Mouse (Mus musculus): ENCODE data around the gene Med24. TPM values are rescaled to one million over a fixed set of nuclear protein-coding genes. Genes with fewer than 3 reads are reported as not detected.

Med24 gene
- 100 to 1,000 TPM; 126 TPM for total RNA-seq (2021)
- long read RNA-seq, full-length matches to known transcripts: 24 of 108 reads
- long read RNA-seq, partial matches to known transcripts: 23 of 108 reads
- long read RNA-seq, other reads (novel, unspliced or antisense): 61 of 108 reads

- peak; percentile 87 to 96 for DNase-seq (ENCODE audit: low spot score in 2 of 2)
These were observed at the start of gene Med24 for GRCm38 (mm10) chr11:98729119-98729588. Med24 (minus strand) TSS chr11:98729435.

DNA sequence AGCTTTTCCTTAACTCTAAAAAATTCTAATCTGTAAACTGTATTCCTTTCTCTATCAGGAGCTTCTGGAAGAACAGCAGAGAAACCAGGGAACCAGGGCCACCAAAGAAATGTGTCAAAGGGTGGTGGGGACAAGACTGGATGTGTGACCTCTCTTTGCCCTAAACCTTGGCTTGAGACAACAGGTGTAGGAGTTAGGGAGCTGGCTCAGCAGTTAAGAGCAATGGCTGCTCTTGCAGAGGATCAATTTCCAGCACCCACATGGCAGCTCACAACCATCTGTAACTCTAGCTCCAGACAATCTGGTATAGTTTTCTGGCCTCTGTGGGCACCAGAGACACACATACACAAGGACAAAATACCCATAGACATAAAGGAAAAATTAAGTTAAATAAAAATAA, 48.7 kb upstream of the Med24 start:
- no peak for DNase-seq (ENCODE audit: low spot score in 2 of 2)

- DNase-seq (ENCODE audit: low spot score in 2 of 2): no peak
These were observed 47.8 kb upstream of the Med24 start for GRCm38 (mm10) chr11:98776843-98777590.

DNA sequence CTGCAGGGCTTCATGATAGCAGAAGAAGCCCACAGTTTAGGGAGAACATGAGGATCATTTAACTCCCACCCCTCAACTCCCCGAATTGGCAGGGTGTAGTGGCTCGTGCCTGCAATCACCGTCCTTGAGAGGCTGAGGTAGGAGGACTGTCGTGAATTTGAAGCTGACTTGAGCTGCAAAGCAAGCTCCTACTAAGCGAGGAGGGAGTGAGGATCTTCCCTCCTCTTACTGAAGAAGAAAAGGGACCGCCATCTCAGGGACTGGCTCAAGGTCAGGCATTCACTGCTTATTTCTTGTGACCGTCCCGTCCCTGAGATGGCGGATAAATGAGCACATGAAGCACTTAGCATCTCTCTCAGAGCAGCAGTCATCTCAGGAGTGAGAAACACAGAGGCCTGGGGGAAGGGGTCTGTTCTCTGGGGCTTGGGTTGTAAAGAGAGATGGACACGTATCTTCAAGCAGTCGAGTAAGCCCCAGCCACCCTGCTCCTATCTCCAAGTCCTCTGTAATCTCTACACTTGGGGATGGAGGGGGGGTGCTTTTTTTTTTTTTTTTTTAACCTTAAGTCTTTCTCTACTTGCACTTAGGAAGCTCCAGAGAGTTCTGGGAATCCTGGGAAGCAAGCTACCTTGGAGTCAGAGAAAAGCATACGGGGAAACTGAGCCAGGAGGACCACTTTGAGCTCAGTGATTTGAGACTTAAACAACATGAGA, 47.0 kb upstream of the Med24 start:
- no peak for DNase-seq (ENCODE audit: low spot score in 2 of 2)

DNA sequence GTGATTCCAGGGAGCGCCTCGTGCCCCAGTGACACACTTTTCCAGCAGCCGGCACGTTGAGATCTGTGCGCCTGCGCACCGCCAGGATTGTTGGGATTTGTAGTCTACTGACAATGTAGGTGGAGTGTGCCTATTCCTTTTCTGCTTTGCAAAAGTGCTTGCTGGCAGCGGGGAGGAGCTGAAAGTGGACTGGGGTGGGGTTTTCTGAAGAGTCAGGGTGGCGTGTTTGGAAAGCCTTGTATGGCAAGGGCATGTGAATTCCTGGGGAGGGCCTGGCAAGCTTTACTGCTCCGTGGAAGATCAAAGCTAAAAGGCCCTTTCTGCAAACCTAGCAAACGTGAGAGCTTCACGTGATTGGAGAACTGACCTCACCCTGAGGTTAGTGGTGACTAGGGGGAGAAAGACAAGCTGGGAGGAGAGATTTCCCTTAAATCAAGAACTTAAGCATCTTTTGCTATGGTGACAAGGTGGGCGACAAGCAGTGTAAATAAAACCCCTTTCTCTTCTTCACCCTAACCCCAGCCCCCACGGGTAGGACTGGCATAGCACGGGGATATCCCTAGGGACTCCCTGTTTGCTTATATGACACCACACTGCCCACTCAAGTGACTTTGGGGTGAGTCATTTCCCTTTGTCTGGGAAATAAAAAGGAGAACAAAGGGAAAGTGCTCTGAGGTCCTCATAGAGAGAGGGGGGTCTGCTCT, 46.3 kb upstream of the Med24 start:
- DNase-seq (ENCODE audit: low spot score in 2 of 2): peak; percentile 100

GRCm38 (mm10) chr11:98774582-98775347, 45.5 kb upstream of the Med24 start, which contains the start of gene Nr1d1:
Nr1d1 (minus strand) TSS chr11:98775333.
- no peak for DNase-seq (ENCODE audit: low spot score in 2 of 2)

GRCm38 (mm10) chr11:98773635-98774295, 44.5 kb upstream of the Med24 start:
- peak; percentile 99 to 100 for DNase-seq (ENCODE audit: low spot score in 2 of 2)

- DNase-seq (ENCODE audit: low spot score in 2 of 2): peak in 1 of 2 experiments; percentile 53
These were observed 43.5 kb upstream of the Med24 start for GRCm38 (mm10) chr11:98772667-98773171.

DNA sequence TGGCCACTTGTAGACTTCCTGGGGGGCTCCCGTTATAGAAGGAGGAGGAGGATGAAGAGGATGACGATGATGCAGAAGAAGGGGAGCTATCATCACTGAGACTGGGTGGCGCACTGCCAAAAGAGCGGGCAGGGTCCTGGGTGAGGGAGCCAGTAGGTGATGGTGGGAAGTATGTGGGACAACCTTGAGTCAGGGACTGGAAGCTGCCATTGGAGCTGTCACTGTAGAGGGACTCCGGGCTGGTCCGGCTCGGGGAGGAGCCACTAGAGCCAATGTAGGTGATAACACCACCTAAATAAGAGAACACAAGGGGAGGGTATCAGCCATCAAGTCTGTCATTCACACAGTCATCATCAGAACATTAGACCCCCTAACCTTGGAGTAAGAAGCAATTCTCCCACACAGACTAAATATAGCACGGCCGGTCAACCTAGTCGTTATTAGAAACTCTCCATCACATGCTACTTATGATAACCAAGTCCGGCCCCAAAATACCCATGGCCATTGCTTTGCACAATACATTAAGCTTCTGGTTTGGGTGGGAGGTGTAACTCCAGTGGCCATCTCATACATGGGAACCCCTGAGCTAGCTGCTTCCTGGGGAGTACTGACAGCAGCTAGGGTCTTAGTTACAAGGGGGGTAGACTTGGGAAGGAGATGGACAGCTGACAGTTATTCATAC, 42.8 kb upstream of the Med24 start:
- peak in 1 of 2 experiments; percentile 43 for DNase-seq (ENCODE audit: low spot score in 2 of 2)

DNA sequence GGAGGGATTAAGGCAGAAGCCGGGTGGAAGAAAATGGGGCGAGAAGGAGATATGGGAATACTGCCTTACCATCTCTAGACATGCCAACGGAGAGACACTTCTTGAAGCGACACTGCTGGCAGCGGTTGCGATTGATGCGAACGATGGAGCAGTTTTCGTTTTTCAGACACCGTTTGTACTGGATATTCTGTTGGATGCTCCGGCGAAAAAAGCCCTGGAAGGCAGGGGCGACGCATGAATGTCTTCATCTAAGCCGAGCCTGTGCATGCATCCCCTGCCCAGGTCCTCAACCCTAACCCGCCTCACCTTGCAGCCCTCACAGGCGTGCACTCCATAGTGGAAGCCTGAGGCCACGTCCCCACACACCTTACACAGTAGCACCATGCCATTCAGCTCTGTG, 41.9 kb upstream of the Med24 start:
- DNase-seq (ENCODE audit: low spot score in 2 of 2): peak in 1 of 2 experiments; percentile 47

GRCm38 (mm10) chr11:98770096-98770975, 41.1 kb upstream of the Med24 start:
- DNase-seq (ENCODE audit: low spot score in 2 of 2): peak in 1 of 2 experiments; percentile 82

GRCm38 (mm10) chr11:98769007-98769954, 40.0 kb upstream of the Med24 start:
- peak in 1 of 2 experiments; percentile 43 for DNase-seq (ENCODE audit: low spot score in 2 of 2)

GRCm38 (mm10) chr11:98768127-98769006, 39.1 kb upstream of the Med24 start:
- DNase-seq (ENCODE audit: low spot score in 2 of 2): peak in 1 of 2 experiments; percentile 41

- peak in 1 of 2 experiments; percentile 41 for DNase-seq (ENCODE audit: low spot score in 2 of 2)
These were observed 38.5 kb upstream of the Med24 start for GRCm38 (mm10) chr11:98767713-98768112.

DNA sequence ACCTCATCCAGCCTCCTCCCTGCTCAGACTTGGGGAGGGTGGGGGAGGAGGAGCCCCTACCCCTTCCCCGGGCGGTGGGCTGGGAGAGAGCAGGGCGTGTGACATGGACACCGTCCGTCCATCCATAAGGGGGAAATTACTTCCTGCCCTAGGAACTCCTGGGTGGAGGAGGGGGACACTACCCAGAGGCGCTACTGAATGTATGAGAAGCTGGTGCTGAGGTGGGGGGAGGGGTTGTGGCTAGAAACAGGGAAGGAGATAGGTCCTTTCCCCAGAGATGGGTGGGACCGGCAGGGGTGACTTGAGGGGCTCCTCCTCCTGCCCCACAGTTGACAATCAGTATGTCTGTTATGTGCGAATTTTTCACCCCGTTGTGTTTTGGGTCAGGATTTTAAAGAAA, 38.0 kb upstream of the Med24 start:
- peak in 1 of 2 experiments; percentile 60 for DNase-seq (ENCODE audit: low spot score in 2 of 2)

- no peak for DNase-seq (ENCODE audit: low spot score in 2 of 2)
These were observed 37.6 kb upstream of the Med24 start for GRCm38 (mm10) chr11:98766816-98767215.

All from layer of hippocampus, adult 18-20 months (tissue).